Mouse (Mus musculus): ENCODE measurements around the gene Fkbp6. TPM values are rescaled to one million over a fixed set of nuclear protein-coding genes. Genes with fewer than 3 reads are reported as not detected.

Fkbp6 gene
- polyA plus RNA-seq, 1 experiment from 2014 or later, result 0.28 TPM

- WGBS, result 43% methylated on average over 3 of the region's 3 CpGs
- Histone ChIP-seq H3K9ac (replicated peaks) (no peak overlapping the region), H3K9me3 (no peaks in the 10 kb centered on the region), H3K4me2 (replicated peaks) (no peak overlapping the region), H3K4me1 (replicated peaks) (0 out of 2 replicates have a peak, but pooled peaks cover 4% of the 10 kb centered on the region), H3K36me3 (no peaks in the 10 kb centered on the region), H3K27me3 (no peaks in the 10 kb centered on the region), H3K27ac (no peak overlapping the region), H3K4me3 (replicated peaks) (no peak overlapping the region)
- no peak for ATAC-seq
Measured at GRCm38 (mm10) chr5:135301916-135302315, 47.9 kb downstream of the Fkbp6 start.

DNA sequence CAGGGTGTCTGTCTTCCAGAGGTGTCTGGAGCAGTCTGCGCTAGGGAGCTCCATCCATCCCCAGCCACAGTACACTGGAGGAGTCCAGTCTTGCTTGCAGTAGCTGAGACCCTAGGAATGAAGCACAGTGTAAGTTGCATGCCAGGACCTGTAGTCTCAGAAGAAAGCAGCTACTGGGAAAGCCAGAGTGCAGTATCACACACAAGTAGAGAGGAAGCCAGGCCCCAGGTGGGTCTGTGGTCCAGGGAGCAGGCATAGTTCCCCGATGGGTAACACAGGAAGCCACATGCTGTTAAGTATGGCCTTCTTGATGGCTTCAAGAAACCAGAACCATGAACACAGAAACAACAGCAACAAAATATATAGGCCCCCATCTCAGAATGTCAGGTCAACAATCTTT lies 57.8 kb downstream of the Fkbp6 start:
- Histone ChIP-seq H3K9me3 (no peaks in the 10 kb centered on the region), H3K27me3 (0 out of 2 replicates have a peak, but pooled peaks cover 1% of the 10 kb centered on the region), H3K4me2 (replicated peaks) (no peak overlapping the region), H3K9ac (replicated peaks) (no peak overlapping the region), H3K36me3 (no peaks in the 10 kb centered on the region), H3K4me1 (replicated peaks) (no peaks in the 10 kb centered on the region), H3K4me3 (replicated peaks) (no peak overlapping the region), H3K27ac (no peak overlapping the region)
- ATAC-seq, result no peak
- 98% methylated on average over 2 of the region's 2 CpGs for WGBS

DNA sequence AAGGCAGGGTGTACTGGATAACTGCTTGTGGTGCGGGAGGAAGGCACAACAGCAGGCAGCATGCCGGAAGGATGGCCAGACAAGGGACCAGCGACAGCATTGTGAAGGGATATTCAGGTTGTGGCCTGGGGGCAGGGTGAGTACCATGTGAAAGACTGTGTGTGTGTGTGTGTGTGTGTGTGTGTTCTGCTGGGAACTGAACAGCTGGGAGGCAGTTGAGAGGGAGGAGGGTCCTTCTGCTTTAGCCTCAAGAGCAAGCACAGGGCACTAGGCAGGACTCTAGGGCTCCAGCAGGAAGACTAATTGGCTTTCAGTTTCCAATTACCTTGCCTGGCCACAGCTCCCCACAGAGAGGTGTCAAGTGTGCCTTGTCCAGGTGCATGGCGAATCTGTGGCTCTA lies 58.7 kb downstream of the Fkbp6 start:
- Histone ChIP-seq H3K9ac (replicated peaks) (no peak overlapping the region), H3K4me1 (replicated peaks) (no peaks in the 10 kb centered on the region)

DNA sequence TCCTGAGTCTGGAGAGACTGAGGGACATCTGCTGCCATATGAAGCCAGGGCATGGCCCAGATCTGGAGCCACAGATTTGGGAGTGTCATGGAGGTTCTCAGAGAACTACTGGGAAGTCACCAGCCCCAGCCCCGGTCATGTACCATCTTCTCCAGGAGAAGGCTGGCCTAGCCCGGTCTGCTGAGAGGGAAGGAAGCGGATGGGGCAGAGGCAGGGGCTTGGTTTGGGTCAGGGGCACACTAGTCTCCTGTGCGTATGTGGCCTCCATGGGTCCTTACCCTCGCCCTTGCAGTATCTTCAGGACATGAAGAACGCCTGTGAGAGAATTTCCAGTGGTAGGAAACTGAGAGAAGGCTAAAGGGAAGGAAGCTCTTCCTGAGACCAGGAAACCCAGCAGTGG lies 59.1 kb downstream of the Fkbp6 start:
- H3K4me3 ChIP-seq (replicated peaks), result no peak overlapping the region
- no peak for ATAC-seq
- no peaks in the 10 kb centered on the region; the same call in 1 of the 2 replicates for H3K4me1 ChIP-seq (replicated peaks)
- H3K36me3 ChIP-seq, result no peaks in the 10 kb centered on the region
- 0 out of 2 replicates have a peak, but pooled peaks cover 3% of the 10 kb centered on the region for H3K27me3 ChIP-seq
- H3K9ac ChIP-seq (replicated peaks), result no peak overlapping the region
- 78% methylated on average over 6 of the region's 6 CpGs for WGBS
- H3K9me3 ChIP-seq, result no peaks in the 10 kb centered on the region
- no peak overlapping the region for H3K27ac ChIP-seq
- no peak overlapping the region for H3K4me2 ChIP-seq (replicated peaks)

More for the DNA sequence above, 58.7 kb downstream of the Fkbp6 start:
- Histone ChIP-seq H3K4me3 (replicated peaks) (no peak overlapping the region), H3K27me3 (0 out of 2 replicates have a peak, but pooled peaks cover 3% of the 10 kb centered on the region), H3K4me2 (replicated peaks) (no peak overlapping the region), H3K27ac (no peak overlapping the region), H3K9me3 (no peaks in the 10 kb centered on the region), H3K36me3 (no peaks in the 10 kb centered on the region)
- no peak for ATAC-seq
- 40% methylated on average over 4 of the region's 4 CpGs for WGBS

DNA sequence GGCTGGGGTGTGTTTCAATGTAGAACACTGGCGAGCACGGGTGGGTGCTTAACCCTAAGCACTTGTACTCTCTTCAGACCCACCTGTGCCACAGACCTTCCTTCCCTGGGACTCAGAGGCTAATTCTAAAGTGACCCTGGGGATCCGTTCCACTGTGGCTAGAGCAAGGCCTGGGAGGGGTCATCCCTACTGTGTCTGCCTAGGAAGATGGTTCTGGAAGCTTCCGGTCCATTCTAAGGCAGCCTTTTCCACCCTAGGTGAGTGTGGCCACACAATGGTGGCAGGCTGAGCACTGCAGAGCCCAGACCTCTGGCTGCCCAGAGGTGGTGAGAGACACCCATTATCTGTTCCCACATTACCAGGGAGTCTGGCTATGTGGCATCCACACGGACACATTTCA lies 62.9 kb downstream of the Fkbp6 start:
- Histone ChIP-seq H3K27ac (no peak overlapping the region), H3K9me3 (no peaks in the 10 kb centered on the region), H3K4me2 (replicated peaks) (no peak overlapping the region), H3K4me3 (replicated peaks) (no peak overlapping the region), H3K4me1 (replicated peaks) (no peaks in the 10 kb centered on the region; the same call in 1 of the 2 replicates), H3K36me3 (no peaks in the 10 kb centered on the region), H3K9ac (replicated peaks) (no peak overlapping the region), H3K27me3 (0 out of 2 replicates have a peak, but pooled peaks cover 3% of the 10 kb centered on the region)
- WGBS, result 76% methylated on average over 5 of the region's 5 CpGs
- ATAC-seq, result no peak

GRCm38 (mm10) chr5:135286185-135286584 lies 63.7 kb downstream of the Fkbp6 start:
- 2% methylated on average over 6 of the region's 6 CpGs for WGBS
- Histone ChIP-seq H3K4me2 (replicated peaks) (no peak overlapping the region), H3K4me3 (replicated peaks) (no peak overlapping the region), H3K9ac (replicated peaks) (no peak overlapping the region), H3K27me3 (0 out of 2 replicates have a peak, but pooled peaks cover 3% of the 10 kb centered on the region), H3K4me1 (replicated peaks) (no peaks in the 10 kb centered on the region; the same call in 1 of the 2 replicates), H3K27ac (no peak overlapping the region), H3K9me3 (no peaks in the 10 kb centered on the region), H3K36me3 (no peaks in the 10 kb centered on the region)
- ATAC-seq, result peak; percentile 82

GRCm38 (mm10) chr5:135285211-135285610 lies 64.6 kb downstream of the Fkbp6 start:
- Histone ChIP-seq H3K4me1 (replicated peaks) (no peaks in the 10 kb centered on the region; the same call in 1 of the 2 replicates), H3K27me3 (0 out of 2 replicates have a peak, but pooled peaks cover 3% of the 10 kb centered on the region), H3K27ac (no peak overlapping the region), H3K4me2 (replicated peaks) (no peak overlapping the region), H3K36me3 (no peaks in the 10 kb centered on the region), H3K4me3 (replicated peaks) (no peak overlapping the region), H3K9me3 (no peaks in the 10 kb centered on the region), H3K9ac (replicated peaks) (no peak overlapping the region)
- 51% methylated on average over 3 of the region's 3 CpGs for WGBS
- ATAC-seq, result no peak

DNA sequence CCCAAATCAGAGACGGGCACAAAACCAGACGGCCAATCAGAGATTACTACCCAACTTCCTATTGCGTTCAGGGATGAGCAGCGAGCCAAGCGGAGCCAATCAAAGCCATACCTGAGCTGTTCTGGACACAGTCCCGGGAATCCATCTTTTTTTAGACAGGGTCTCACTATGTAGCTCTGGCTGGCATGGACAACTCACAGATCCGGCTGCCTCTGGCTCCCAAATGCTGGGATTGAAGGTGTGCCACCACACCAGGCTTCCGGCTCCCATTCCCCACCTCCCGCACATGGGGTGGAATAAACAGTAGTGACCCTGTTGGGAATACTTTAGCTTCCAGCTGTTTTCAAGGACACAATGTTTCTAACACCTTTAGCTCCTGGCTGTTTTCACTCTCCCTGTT lies 69.6 kb downstream of the Fkbp6 start:
- Histone ChIP-seq H3K27me3 (peaks cover 3% of the 10 kb centered on the region; the same call in 1 of the 2 replicates), H3K4me1 (replicated peaks) (peaks cover 9% of the 10 kb centered on the region; the same call in 1 of the 2 replicates), H3K27ac (no peak overlapping the region), H3K9me3 (no peaks in the 10 kb centered on the region), H3K4me2 (replicated peaks) (no peak overlapping the region), H3K9ac (replicated peaks) (no peak overlapping the region), H3K36me3 (no peaks in the 10 kb centered on the region), H3K4me3 (replicated peaks) (no peak overlapping the region)
- ATAC-seq, result no peak
- WGBS, result 78% methylated on average over 9 of the region's 9 CpGs

DNA sequence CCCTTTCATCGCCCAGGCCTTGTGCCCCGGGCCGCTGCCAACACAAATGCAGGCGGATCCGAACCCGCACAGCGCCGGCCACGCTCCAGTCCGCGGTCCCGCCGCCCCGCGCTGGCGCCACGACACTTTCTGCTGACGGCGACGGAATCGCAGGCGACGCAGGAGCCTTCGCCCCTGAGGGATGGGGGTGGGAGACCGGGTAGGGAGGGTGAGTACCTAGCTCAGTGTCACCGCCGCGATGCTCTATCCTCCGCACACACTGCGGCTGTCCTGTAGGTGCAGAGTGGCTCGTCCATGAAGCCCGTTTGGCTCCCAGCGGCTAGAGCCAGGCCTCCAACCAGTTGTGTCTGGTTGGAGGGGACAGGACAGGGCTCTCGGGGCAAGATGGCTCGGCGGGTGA lies 73.2 kb downstream of the Fkbp6 start:
- Histone ChIP-seq H3K4me1 (replicated peaks) (peaks cover 28% of the 10 kb centered on the region), H3K36me3 (no peaks in the 10 kb centered on the region), H3K27ac (no peak overlapping the region), H3K27me3 (peaks cover 3% of the 10 kb centered on the region; the same call in 1 of the 2 replicates), H3K9me3 (no peaks in the 10 kb centered on the region), H3K9ac (replicated peaks) (peak overlapping the region; percentile 30; the same call in 1 of the 2 replicates), H3K4me2 (replicated peaks) (peak overlapping the region; percentile 36), H3K4me3 (replicated peaks) (0 out of 2 replicates have a peak overlapping the region, but pooled peaks have one; percentile 10)
- WGBS, result 4% methylated on average over 33 of the region's 36 CpGs
- no peak for ATAC-seq

DNA sequence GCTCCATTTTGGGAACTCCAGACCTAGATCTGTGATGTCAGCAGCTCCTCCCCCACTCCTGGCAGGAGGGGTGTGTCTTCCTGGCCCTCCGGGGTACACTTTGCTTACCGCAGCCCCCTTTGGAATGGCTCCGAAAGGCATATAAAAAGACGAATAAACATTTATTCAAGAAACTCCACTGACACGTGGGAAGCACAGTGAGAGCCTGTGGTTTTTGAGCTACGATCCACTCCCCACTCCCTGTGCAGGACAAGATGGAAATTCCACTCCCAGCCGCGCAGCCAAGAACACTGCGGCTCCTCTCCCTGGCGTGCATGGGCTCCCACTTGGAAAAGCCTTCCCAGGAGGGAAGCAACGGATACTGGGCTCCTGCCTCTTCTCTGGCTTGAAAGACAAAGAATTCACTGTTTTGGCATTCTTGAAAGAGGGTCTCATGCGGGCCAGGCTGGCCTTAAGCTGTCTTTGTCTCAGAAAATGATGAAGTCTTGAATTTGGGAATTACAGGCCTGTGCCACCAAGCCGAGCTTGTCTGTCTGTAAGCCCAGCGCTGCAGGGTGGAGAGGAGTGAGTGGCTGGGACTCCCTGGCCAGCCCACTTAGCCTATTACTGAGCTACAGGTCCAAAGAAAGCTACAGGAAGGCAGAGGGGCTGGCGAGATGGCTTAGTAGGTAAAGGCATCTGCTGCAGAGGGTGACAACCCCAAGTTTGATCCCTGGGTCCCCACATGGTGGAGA lies 75.0 kb downstream of the Fkbp6 start:
- no peaks in the 10 kb centered on the region for H3K9me3 ChIP-seq
- H3K4me3 ChIP-seq (replicated peaks), result no peak overlapping the region
- peaks cover 30% of the 10 kb centered on the region for H3K4me1 ChIP-seq (replicated peaks)
- no peaks in the 10 kb centered on the region for H3K36me3 ChIP-seq
- WGBS, result 11% methylated on average over 15 of the region's 15 CpGs
- no peak; the same call in 1 of the 2 replicates for ATAC-seq
- peak overlapping the region; percentile 32 for H3K4me2 ChIP-seq (replicated peaks)
- H3K27ac ChIP-seq, result peak overlapping the region; percentile 54
- H3K27me3 ChIP-seq, result peaks cover 3% of the 10 kb centered on the region; the same call in 1 of the 2 replicates
- 0 out of 2 replicates have a peak overlapping the region, but pooled peaks have one; percentile 15 for H3K9ac ChIP-seq (replicated peaks)

DNA sequence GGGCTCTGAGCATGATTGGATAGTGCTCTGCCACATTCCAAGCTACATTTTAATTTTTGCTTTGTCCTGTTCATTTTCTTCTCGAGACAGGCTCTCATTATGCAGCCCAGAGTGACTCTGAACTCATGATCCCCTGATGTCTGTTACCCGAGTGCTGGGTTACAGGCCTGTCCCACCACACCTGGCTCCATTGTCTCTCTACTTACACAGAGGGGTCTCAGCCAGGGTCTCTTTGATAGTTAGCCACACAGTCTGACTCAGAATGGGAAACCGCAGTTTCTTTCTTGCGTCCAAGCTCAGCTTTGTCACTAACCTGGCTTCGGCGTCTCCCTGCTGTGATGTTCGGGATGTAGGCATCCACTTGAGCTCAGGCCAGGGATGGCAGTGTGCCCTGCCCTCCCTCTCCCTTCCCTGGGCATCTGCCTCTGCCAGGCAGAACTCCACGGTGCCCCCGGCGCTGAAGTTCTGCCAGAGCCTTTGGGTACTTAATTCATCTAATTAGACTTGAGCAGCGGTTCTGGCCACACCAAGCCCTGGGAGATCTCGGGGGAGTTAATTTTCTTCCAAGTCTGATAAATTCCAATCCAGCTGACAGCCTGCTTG lies 78.2 kb downstream of the Fkbp6 start:
- peak overlapping the region; percentile 30 for H3K27ac ChIP-seq
- H3K9me3 ChIP-seq, result no peaks in the 10 kb centered on the region
- ATAC-seq, result no peak
- H3K4me1 ChIP-seq (replicated peaks), result peaks cover 28% of the 10 kb centered on the region
- no peak overlapping the region for H3K9ac ChIP-seq (replicated peaks)
- H3K4me2 ChIP-seq (replicated peaks), result no peak overlapping the region
- no peak overlapping the region for H3K4me3 ChIP-seq (replicated peaks)
- H3K27me3 ChIP-seq, result peaks cover 3% of the 10 kb centered on the region; the same call in 1 of the 2 replicates
- H3K36me3 ChIP-seq, result no peaks in the 10 kb centered on the region
- WGBS, result 35% methylated on average over 12 of the region's 12 CpGs

- ATAC-seq, result no peak
- Histone ChIP-seq H3K4me1 (replicated peaks) (peaks cover 20% of the 10 kb centered on the region), H3K4me2 (replicated peaks) (no peak overlapping the region), H3K4me3 (replicated peaks) (no peak overlapping the region), H3K9ac (replicated peaks) (no peak overlapping the region), H3K36me3 (no peaks in the 10 kb centered on the region), H3K27ac (no peak overlapping the region), H3K27me3 (no peaks in the 10 kb centered on the region), H3K9me3 (no peaks in the 10 kb centered on the region)
- 91% methylated on average over 4 of the region's 4 CpGs for WGBS
Measured at GRCm38 (mm10) chr5:135270361-135270760, 79.5 kb downstream of the Fkbp6 start.

All from midbrain, embryonic 13.5 days (tissue).